Mouse (Mus musculus) gastrocnemius, postnatal 4 days (tissue): ENCODE measurements at regions not wholly inside any gene's neighbourhood (a gene's known extent, or its start where the extent isn't known, plus 50 kb on each side); places are given as distances from the start of the nearest gene placed in this dataset.

ENCODE experiments used
- DNase-seq, 2 experiments: peaks; one replicate each; pipeline ENCODE4 v3.0.0; 2021 to 2022; ENCODE audit warnings: low spot score in 2 of 2, mixed read lengths in 2 of 2

GRCm38 (mm10) chr8:101366722-101367121, 1418.7 kb downstream of the Cdh11 start:
- DNase-seq: no peak

- no peak for DNase-seq
These were observed 1434.6 kb downstream of the Cdh11 start for GRCm38 (mm10) chr8:101350848-101351247.

- DNase-seq: no peak
These were observed 1435.7 kb downstream of the Cdh11 start for GRCm38 (mm10) chr8:101349736-101350135.

- no peak for DNase-seq
These were observed 1456.2 kb downstream of the Cdh11 start for GRCm38 (mm10) chr8:101329290-101329689.

GRCm38 (mm10) chr8:101328780-101329179, 1456.7 kb downstream of the Cdh11 start:
- DNase-seq: no peak

- peak in 1 of 2 experiments; percentile 10 for DNase-seq
These were observed 1486.9 kb downstream of the Cdh11 start for GRCm38 (mm10) chr8:101298571-101298970.

GRCm38 (mm10) chr8:101290031-101290430, 1495.4 kb downstream of the Cdh11 start:
- no peak for DNase-seq

GRCm38 (mm10) chr8:101242632-101243031, 1542.8 kb downstream of the Cdh11 start:
- DNase-seq: no peak

GRCm38 (mm10) chr8:101241854-101242253, 1543.6 kb downstream of the Cdh11 start:
- no peak for DNase-seq

GRCm38 (mm10) chr8:101197986-101198385, 1587.5 kb downstream of the Cdh11 start:
- no peak for DNase-seq

- no peak for DNase-seq
These were observed 1588.7 kb downstream of the Cdh11 start for GRCm38 (mm10) chr8:101196740-101197139.

- no peak for DNase-seq
These were observed 1596.9 kb downstream of the Cdh11 start for GRCm38 (mm10) chr8:101188566-101188965.

GRCm38 (mm10) chr8:101154923-101155322, 1630.5 kb downstream of the Cdh11 start:
- no peak for DNase-seq
